Mouse (Mus musculus) erythroblast, embryonic 14.5 days (primary cell): ENCODE data around the gene Llcfc1.

Experiments
- GATA1 ChIP-seq: IDR thresholded peaks from 2 replicates; pipeline ENCODE4 v1.6.1; 2012; ENCODE audit warnings: low read length, inconsistent platforms, mixed read lengths
- TAL1 ChIP-seq: IDR thresholded peaks from 3 replicates; pipeline ENCODE4 v1.6.1; 2012; ENCODE audit warnings: low read length, inconsistent platforms, mixed read lengths

- TF ChIP-seq TAL1 (no peak), GATA1 (no peak)
Measured at GRCm38 (mm10) chr6:41681656-41682055, 2.6 kb upstream of the Llcfc1 start.
